Mouse (Mus musculus) myocyte (in vitro differentiated cells): ENCODE measurements at regions not wholly inside any gene's neighbourhood (a gene's known extent, or its start where the extent isn't known, plus 50 kb on each side); places are given as distances from the start of the nearest gene placed in this dataset.

ENCODE experiments used
- CEBPB ChIP-seq: IDR thresholded peaks from 2 replicates; pipeline ENCODE4 v1.6.1; 2011; ENCODE audit warnings: mild to moderate bottlenecking, moderate library complexity; ENCODE audit not compliant: poor library complexity, insufficient read depth, severe bottlenecking
- E2F4 ChIP-seq: IDR thresholded peaks from one replicate; pipeline ENCODE4 v1.6.1; 2011; ENCODE audit warnings: mild to moderate bottlenecking, control low read depth, moderate library complexity; ENCODE audit not compliant: insufficient read depth
- MAX ChIP-seq: IDR thresholded peaks from one replicate; pipeline ENCODE4 v1.6.1; 2011; ENCODE audit warnings: low read depth, mild to moderate bottlenecking, control low read depth
- MYOD1 ChIP-seq, 3 experiments: IDR thresholded peaks; one replicate each; pipeline ENCODE4 v1.6.1; 2011; ENCODE audit warnings: control low read depth in 2 of 3, low read depth in 2 of 3, mild to moderate bottlenecking in 2 of 3, moderate library complexity in 1 of 3; ENCODE audit not compliant: insufficient read length in 2 of 3, control insufficient read depth in 1 of 3
- MYOG ChIP-seq, 3 experiments: IDR thresholded peaks; one replicate each; pipeline ENCODE4 v1.6.1; 2011; ENCODE audit warnings: control low read depth in 2 of 3, low read depth in 2 of 3, mild to moderate bottlenecking in 2 of 3; ENCODE audit not compliant: insufficient read length in 2 of 3, control insufficient read depth in 1 of 3, insufficient read depth in 1 of 3
- POLR2A ChIP-seq: IDR thresholded peaks from one replicate; pipeline ENCODE4 v1.6.1; 2011; ENCODE audit warnings: low read depth, mild to moderate bottlenecking, control low read depth, moderate library complexity; ENCODE audit not compliant: insufficient read length
- POLR2AphosphoS2 ChIP-seq: IDR thresholded peaks from one replicate; pipeline ENCODE4 v1.6.1; 2011; ENCODE audit warnings: low read depth, control low read depth; ENCODE audit not compliant: insufficient read length
- SRF ChIP-seq: IDR thresholded peaks from one replicate; pipeline ENCODE4 v1.6.1; 2011; ENCODE audit warnings: low read depth; ENCODE audit not compliant: control insufficient read depth, insufficient read length
- TCF12 ChIP-seq: IDR thresholded peaks from one replicate; pipeline ENCODE4 v1.6.1; 2011; ENCODE audit warnings: mild to moderate bottlenecking, control low read depth; ENCODE audit not compliant: poor library complexity, insufficient read depth, severe bottlenecking
- TCF3 ChIP-seq: IDR thresholded peaks from one replicate; pipeline ENCODE4 v1.6.1; 2011; ENCODE audit warnings: low read depth, control low read depth; ENCODE audit not compliant: insufficient read length
- USF1 ChIP-seq: IDR thresholded peaks from one replicate; pipeline ENCODE4 v1.6.1; 2011; ENCODE audit warnings: low read depth, mild to moderate bottlenecking, control low read depth, moderate library complexity

DNA sequence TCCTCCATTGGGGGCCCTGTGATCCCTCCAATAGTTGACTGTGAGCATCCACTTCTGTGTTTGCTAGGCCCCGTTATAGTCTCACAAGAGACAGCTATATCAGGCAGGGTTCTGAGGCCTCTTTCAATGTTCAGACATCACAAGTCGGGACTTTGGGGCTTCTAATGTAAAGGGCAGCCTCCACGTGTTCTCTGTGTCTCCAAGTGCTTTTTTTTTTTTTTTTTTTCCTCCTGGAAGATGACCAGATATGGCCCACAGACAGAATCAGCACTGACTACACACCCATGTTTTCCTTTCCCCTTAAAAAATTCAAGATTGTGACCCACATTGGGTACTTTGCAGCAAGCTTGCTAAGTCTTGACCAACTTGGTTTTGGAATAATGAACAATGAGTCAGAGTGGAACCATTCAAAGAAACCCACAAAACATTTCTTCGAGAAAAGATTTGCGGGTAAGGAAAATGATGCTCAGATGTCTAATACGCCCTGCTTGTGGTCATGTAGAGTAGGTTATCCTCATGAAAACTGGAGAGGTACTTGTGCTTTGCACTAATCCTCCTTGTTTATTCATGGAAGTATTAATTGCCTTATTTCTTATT, 100.5 kb downstream of the Gm5426 start:
- no peak for TF ChIP-seq POLR2A
- no peak for TF ChIP-seq POLR2AphosphoS2
- no peak for TF ChIP-seq E2F4
- TF ChIP-seq MYOD1 (IDR thresholded peaks at IDR 0.05; ENCODE audit: control insufficient read depth in 1 of 3, insufficient read length in 2 of 3, low read depth in 2 of 3), result no peak
- TF ChIP-seq TCF12, result no peak
- no peak for TF ChIP-seq MAX
- no peak for TF ChIP-seq MYOG (IDR thresholded peaks at IDR 0.05; ENCODE audit: control insufficient read depth in 1 of 3, insufficient read depth in 1 of 3, insufficient read length in 2 of 3, low read depth in 2 of 3)
- TF ChIP-seq USF1, result no peak
- no peak for TF ChIP-seq SRF
- no peak for TF ChIP-seq CEBPB
- TF ChIP-seq TCF3, result no peak
